Mouse (Mus musculus) CH12.LX (cell line): Measurements from ENCODE around the gene Gm7579. TPM values are rescaled to one million over a fixed set of nuclear protein-coding genes. Genes with fewer than 3 reads are reported as not detected.
"Not testable (repeated sequence)": the region's sequence is repeated elsewhere in the genome, so short reads cannot be mapped to it uniquely, and the experiment has no call there.

Experiments used
- DNase-seq: peaks from one replicate; pipeline ENCODE4 v3.0.0-alpha.2; 2013; ENCODE audit errors: extremely low read depth
- H3K27ac ChIP-seq: 2 replicates; pipeline ENCODE4 v1.5.1; 2012; ENCODE audit warnings: low read depth, mild to moderate bottlenecking, control low read depth, moderate library complexity; ENCODE audit not compliant: insufficient read depth
- H3K27me3 ChIP-seq: replicated peaks from 2 replicates; pipeline ENCODE3; 2012; ENCODE audit warnings: inconsistent platforms
- H3K36me3 ChIP-seq, 2 experiments: replicated peaks in 1 of 2; 2 replicates each; pipeline versions ENCODE3 to v1.6.1; 2012; ENCODE audit warnings: inconsistent platforms in 1 of 2, low read length in 1 of 2, mild to moderate bottlenecking in 1 of 2, mixed read lengths in 1 of 2, moderate library complexity in 1 of 2; ENCODE audit not compliant: control insufficient read depth in 1 of 2, insufficient read depth in 1 of 2
- H3K4me1 ChIP-seq, 2 experiments: 2 replicates each; pipeline ENCODE4 v1.6.1; 2012; ENCODE audit warnings: inconsistent platforms in 1 of 2, moderate library complexity in 1 of 2; ENCODE audit not compliant: insufficient read depth in 2 of 2, control insufficient read depth in 1 of 2
- H3K4me2 ChIP-seq: 2 replicates; pipeline ENCODE4 v1.6.1; 2012; ENCODE audit warnings: low read depth, mild to moderate bottlenecking, control low read depth; ENCODE audit not compliant: poor library complexity, insufficient read depth, severe bottlenecking
- H3K4me3 ChIP-seq, 3 experiments: fragments of 150-350 bp in 1 of 3; sonication (generic) in 1 of 3; replicated peaks in 1 of 3; 2 replicates each; pipeline versions ENCODE3 to v1.5.1; 2011 to 2012; ENCODE audit warnings: low read depth in 2 of 3, low read length in 2 of 3, mild to moderate bottlenecking in 2 of 3, moderate library complexity in 2 of 3, control low read depth in 1 of 3, improper control_type of control experiment in 1 of 3, inconsistent platforms in 1 of 3, mixed read lengths in 1 of 3; ENCODE audit not compliant: poor library complexity in 1 of 3
- H3K79me2 ChIP-seq: replicated peaks from 2 replicates; pipeline ENCODE4 v1.6.1; 2012; ENCODE audit warnings: mild to moderate bottlenecking, moderate library complexity; ENCODE audit not compliant: control insufficient read depth, poor library complexity, insufficient read depth, severe bottlenecking; ENCODE audit errors: extremely low read depth
- H3K9ac ChIP-seq: 2 replicates; pipeline ENCODE4 v1.6.1; 2012; ENCODE audit warnings: low read depth, mild to moderate bottlenecking, control low read depth, moderate library complexity; ENCODE audit not compliant: insufficient read depth
- H3K9me3 ChIP-seq: replicated peaks from 2 replicates; pipeline ENCODE3; 2012; ENCODE audit warnings: low read length, inconsistent platforms, mixed read lengths
- CHD2 ChIP-seq: IDR thresholded peaks from 2 replicates; pipeline ENCODE4 v1.6.1; 2011; ENCODE audit warnings: low read length, improper control_type of control experiment
- E2F4 ChIP-seq: IDR thresholded peaks from 2 replicates; pipeline ENCODE4 v1.6.1; 2011; ENCODE audit warnings: low read depth, low read length, improper control_type of control experiment; ENCODE audit not compliant: insufficient replicate concordance
- MYC ChIP-seq: IDR thresholded peaks from 2 replicates; pipeline ENCODE4 v1.6.1; 2011; ENCODE audit warnings: low read depth, mild to moderate bottlenecking, improper control_type of control experiment, low read length
- NRF1 ChIP-seq: IDR thresholded peaks from 2 replicates; pipeline ENCODE4 v1.6.1; 2014; ENCODE audit warnings: low read depth, mild to moderate bottlenecking, inconsistent platforms, low read length, improper control_type of control experiment, moderate library complexity
- POLR2A ChIP-seq: IDR thresholded peaks from 2 replicates; pipeline ENCODE4 v1.6.1; 2011; ENCODE audit warnings: low read depth, mild to moderate bottlenecking, improper control_type of control experiment, low read length
- POLR2AphosphoS2 ChIP-seq: IDR thresholded peaks from 2 replicates; pipeline ENCODE4 v1.6.1; 2011; ENCODE audit warnings: low read depth, low read length, improper control_type of control experiment
- USF1 ChIP-seq: IDR thresholded peaks from 2 replicates; pipeline ENCODE4 v1.6.1; 2014; ENCODE audit warnings: low read depth, mild to moderate bottlenecking, inconsistent platforms, low read length, improper control_type of control experiment
- USF2 ChIP-seq: conservative IDR thresholded peaks from 2 replicates; pipeline ENCODE4 v1.6.1; 2011; ENCODE audit warnings: low read depth, low read length, improper control_type of control experiment
- ZC3H11A ChIP-seq: IDR thresholded peaks from 2 replicates; pipeline ENCODE4 v1.6.1; 2012; ENCODE audit warnings: low read depth, mild to moderate bottlenecking, inconsistent platforms, low read length, improper control_type of control experiment
- dilution Hi-C: fragments of 300-500 bp; cut with MboI; formaldehyde crosslinking; loops from 2 replicates; pipeline ENCODE4 v1.14.3; 2020; ENCODE audit warnings: low sequenced_read_pairs; ENCODE audit not compliant: extremely low pct_unique_long_range_greater_than_20kb, extremely low pct_ligation_motif_present
- in situ Hi-C: fragments of 300-500 bp; cut with MboI; formaldehyde crosslinking; loops from 3 replicates; pipeline ENCODE4 v1.14.3; 2019; ENCODE audit warnings: low sequenced_read_pairs, low pct_ligation_motif_present, low pct_unique_long_range_greater_than_20kb, mixed read lengths
- polyA plus RNA-seq: library from polyadenylated mRNA; unstranded; fragments of >175 nt; gene quantifications from 2 replicates; pipeline ENCODE4 v1.2.1, GENCODE M21; 2012; ENCODE audit warnings: low read depth; ENCODE audit not compliant: insufficient read length
- total RNA-seq, 2 experiments: library from RNA; depleted of rRNA; stranded (reverse); fragments of 300-350 nt in 1 of 2; fragments of >200 nt in 1 of 2; gene quantifications; 2 replicates each; pipeline ENCODE4 v1.2.3; 2012 to 2014

Gm7579 gene
- total and polyA plus RNA-seq, 3 experiments, result not detected

- H3K9ac ChIP-seq, H3K27ac ChIP-seq, H3K36me3 ChIP-seq, H3K4me3 ChIP-seq, H3K4me2 ChIP-seq, dilution Hi-C loops, in situ Hi-C loops, H3K9me3 ChIP-seq, H3K4me1 ChIP-seq, H3K79me2 ChIP-seq, DNase-seq: not testable (repeated sequence)
- H3K27me3 ChIP-seq, result peaks cover 59% of the 10 kb centered on the region
Measured at GRCm38 (mm10) chr7:142175905-142176304, 35.8 kb upstream of the Gm7579 start, which contains the start of gene Krtap5-2. Gene Krtap5-2, minus strand, starts transcription at chr7:142176005.

- Histone ChIP-seq H3K9ac (no peak overlapping the region), H3K4me3 (no peak overlapping the region), H3K4me1 (no peaks in the 10 kb centered on the region), H3K4me2 (no peak overlapping the region), H3K27ac (no peak overlapping the region), H3K36me3 (no peaks in the 10 kb centered on the region), H3K27me3 (peaks cover 58% of the 10 kb centered on the region), H3K79me2 (no peaks in the 10 kb centered on the region), H3K9me3 (no peaks in the 10 kb centered on the region)
- DNase-seq, result no peak
- in situ Hi-C loops, result no loop called here
- TF ChIP-seq USF1 (no peak), CHD2 (no peak), ZC3H11A (no peak), NRF1 (no peak), USF2 (no peak), POLR2A (no peak)
- dilution Hi-C loops, result no loop called here
Measured at GRCm38 (mm10) chr7:142178685-142179084, 33.0 kb upstream of the Gm7579 start.

DNA sequence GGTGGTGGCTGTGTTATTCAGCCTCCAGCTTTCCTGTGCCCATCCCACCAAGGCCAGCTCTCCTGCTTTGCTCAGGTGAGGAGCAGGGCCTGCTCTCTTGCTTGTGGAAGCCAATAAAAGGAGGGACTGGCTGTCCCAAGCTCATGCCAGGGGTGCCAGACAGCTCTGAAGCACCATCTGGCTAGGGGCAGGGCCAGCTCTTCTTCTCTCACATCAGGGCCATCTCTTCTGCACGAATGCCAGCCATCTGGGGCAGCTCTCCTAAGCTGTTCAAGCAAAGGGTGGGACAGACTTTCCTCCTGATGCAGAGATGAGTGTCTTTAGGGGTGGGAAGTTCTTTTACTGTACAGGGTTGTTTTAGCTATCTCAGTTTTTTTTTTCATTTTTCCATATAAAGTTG, 30.6 kb upstream of the Gm7579 start:
- Histone ChIP-seq H3K27ac (no peak overlapping the region), H3K9ac (no peak overlapping the region), H3K36me3 (no peaks in the 10 kb centered on the region), H3K9me3 (no peaks in the 10 kb centered on the region), H3K4me2 (no peak overlapping the region), H3K27me3 (peaks cover 72% of the 10 kb centered on the region), H3K4me3 (no peak overlapping the region), H3K79me2 (no peaks in the 10 kb centered on the region), H3K4me1 (no peaks in the 10 kb centered on the region)
- in situ Hi-C loops, result no loop called here
- no peak for DNase-seq
- TF ChIP-seq MYC (no peak), E2F4 (no peak), POLR2AphosphoS2 (no peak)
- dilution Hi-C loops, result no loop called here
